Mouse (Mus musculus) stomach, postnatal 0 days (tissue): ENCODE results near the gene Gm10681. TPM values are rescaled to one million over a fixed set of nuclear protein-coding genes. Genes with fewer than 3 reads are reported as not detected.
A peak's percentile ranks its signal among the peaks of the same experiment; 100 is the strongest.
"Not testable (repeated sequence)": the region's sequence is repeated elsewhere in the genome, so short reads cannot be mapped to it uniquely, and the experiment has no call there.

ENCODE experiments used
- ATAC-seq: fragments of 200-750 bp; cut with Nextera tagmentation; 2 replicates; pipeline ENCODE4 v1.8.0; 2017; ENCODE audit not compliant: low FRiP score, low TSS enrichment
- DNase-seq: peaks from one replicate; pipeline ENCODE4 v3.0.0-alpha.2; 2016; ENCODE audit warnings: low spot score
- H3K27ac ChIP-seq: fragments of 300-500 bp; sonication (generic); replicated peaks from 2 replicates; pipeline ENCODE4 v1.5.1; 2014; ENCODE audit warnings: mild to moderate bottlenecking, control low read depth
- H3K27me3 ChIP-seq: fragments of 300-500 bp; sonication (generic); 2 replicates; pipeline ENCODE4 v1.6.1; 2014; ENCODE audit warnings: low read length; ENCODE audit not compliant: control insufficient read depth, insufficient read depth
- H3K36me3 ChIP-seq: fragments of 300-500 bp; sonication (generic); 2 replicates; pipeline ENCODE4 v1.6.1; 2014; ENCODE audit warnings: low read length, mixed read lengths; ENCODE audit not compliant: control insufficient read depth, insufficient read depth
- H3K4me1 ChIP-seq: fragments of 300-500 bp; sonication (generic); replicated peaks from 2 replicates; pipeline ENCODE4 v1.6.1; 2014; ENCODE audit warnings: antibody characterized with exemption; ENCODE audit not compliant: control insufficient read depth, insufficient read depth
- H3K4me2 ChIP-seq: fragments of 300-500 bp; sonication (generic); replicated peaks from 2 replicates; pipeline ENCODE4 v1.6.1; 2014; ENCODE audit warnings: low read depth, mild to moderate bottlenecking, control low read depth, moderate library complexity
- H3K4me3 ChIP-seq: fragments of 300-500 bp; sonication (generic); 2 replicates; pipeline ENCODE4 v1.5.1; 2014; ENCODE audit warnings: low read depth, low read length, control low read depth
- H3K9ac ChIP-seq: fragments of 300-500 bp; sonication (generic); 2 replicates; pipeline ENCODE4 v1.6.1; 2014; ENCODE audit warnings: mild to moderate bottlenecking, low read length, control low read depth, mixed read lengths
- H3K9me3 ChIP-seq: fragments of 300-500 bp; sonication (generic); 2 replicates; pipeline ENCODE4 v1.6.1; 2016; ENCODE audit warnings: low read length; ENCODE audit not compliant: control insufficient read depth
- CTCF ChIP-seq: IDR thresholded peaks from 2 replicates; pipeline ENCODE4 v1.5.1; 2016; ENCODE audit warnings: antibody characterized with exemption, low read depth, mild to moderate bottlenecking, moderate library complexity
- EP300 ChIP-seq: optimal IDR thresholded peaks from 2 replicates; pipeline ENCODE3; 2016; ENCODE audit warnings: antibody characterized with exemption
- WGBS: fragments of 180-500 bp; shearing (Covaris S2); extraction: QIAGEN DNeasy Blood & Tissue Kit; methylation state at CpG from one replicate; pipeline ENCODE4 v1.1.7; 2014; 5-methylcytosine and 5-hydroxymethylcytosine counted together
- polyA plus RNA-seq: library from polyadenylated mRNA; unstranded; fragments of >200 nt; fragmentation: Nextera tagmentation; extraction: Ambion mirVana; gene quantifications from 2 replicates; pipeline ENCODE4 v1.2.1, GENCODE M21; 2015

The Gm10681 gene
- not detected in 2 replicates for polyA plus RNA-seq

GRCm38 (mm10) chr3:98588707-98589106 is at the start of gene Gm10681:
Gene Gm10681, minus strand, starts transcription at chr3:98588807.
- no peak within 1 kb of the TSS for H3K27ac ChIP-seq
- no peak for TF ChIP-seq EP300
- no peak for TF ChIP-seq CTCF
- H3K27me3 ChIP-seq, result no peaks in the 10 kb centered on the region
- H3K4me1 ChIP-seq, result no peaks in the 10 kb centered on the region
- no peak within 1 kb of the TSS for H3K4me2 ChIP-seq
- H3K9ac ChIP-seq, result no peak within 1 kb of the TSS
- ATAC-seq (no peak), DNase-seq (no peak)
- H3K4me3 ChIP-seq, result no peak within 1 kb of the TSS
- no peaks in the 10 kb centered on the region for H3K36me3 ChIP-seq
- no peaks in the 10 kb centered on the region for H3K9me3 ChIP-seq

DNA sequence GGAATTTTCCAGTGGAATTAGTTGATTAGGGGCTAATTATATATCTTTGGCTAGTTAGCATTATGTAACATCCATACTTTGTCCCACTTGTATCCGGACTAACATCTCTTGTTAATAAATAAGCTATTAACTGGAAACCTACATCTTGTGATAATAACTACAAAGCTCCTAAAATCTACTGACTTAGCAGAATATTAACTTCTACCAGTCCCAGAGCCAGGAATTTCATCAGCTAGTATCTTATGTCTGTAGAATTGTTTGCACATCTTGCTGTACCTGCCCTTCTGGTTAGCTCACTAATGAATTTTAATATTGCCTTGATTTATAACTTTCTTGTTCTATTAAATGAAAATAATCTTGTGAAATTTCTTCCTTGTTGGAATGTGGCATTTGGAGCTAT is 46.5 kb upstream of the Gm10681 start:
- Histone ChIP-seq H3K27ac (no peak overlapping the region), H3K4me1 (no peaks in the 10 kb centered on the region), H3K4me2 (no peak overlapping the region), H3K36me3 (no peaks in the 10 kb centered on the region), H3K27me3 (no peaks in the 10 kb centered on the region), H3K9me3 (no peaks in the 10 kb centered on the region), H3K9ac (no peak overlapping the region), H3K4me3 (no peak overlapping the region)
- 60% methylated on average over 1 of the region's 1 CpGs for WGBS
- DNase-seq, result no peak
- TF ChIP-seq CTCF (no peak), EP300 (no peak)
- no peak for ATAC-seq

GRCm38 (mm10) chr3:98630152-98630551 is 41.5 kb upstream of the Gm10681 start, which contains the start of gene Hsd3b5:
Gene Hsd3b5, minus strand, starts transcription at chr3:98630252.
- H3K36me3 ChIP-seq, result no peaks in the 10 kb centered on the region
- DNase-seq, result no peak
- no peaks in the 10 kb centered on the region for H3K4me1 ChIP-seq
- no peak for ATAC-seq
- H3K9ac ChIP-seq, result no peak within 1 kb of the TSS
- no peak within 1 kb of the TSS for H3K4me2 ChIP-seq
- no peaks in the 10 kb centered on the region for H3K27me3 ChIP-seq
- no peak within 1 kb of the TSS for H3K4me3 ChIP-seq
- no peak for TF ChIP-seq CTCF
- no peak for TF ChIP-seq EP300
- no peak within 1 kb of the TSS for H3K27ac ChIP-seq
- no peaks in the 10 kb centered on the region for H3K9me3 ChIP-seq

- ATAC-seq, result no peak
- Histone ChIP-seq H3K4me3 (no peak overlapping the region), H3K4me1 (no peaks in the 10 kb centered on the region), H3K9ac (no peak overlapping the region), H3K27ac (no peak overlapping the region), H3K36me3 (no peaks in the 10 kb centered on the region), H3K9me3 (no peaks in the 10 kb centered on the region), H3K4me2 (no peak overlapping the region), H3K27me3 (no peaks in the 10 kb centered on the region)
- WGBS, result 74% methylated on average over 3 of the region's 3 CpGs
- no peak for DNase-seq
- TF ChIP-seq CTCF, result no peak
- no peak for TF ChIP-seq EP300
Measured at GRCm38 (mm10) chr3:98629633-98630032, 41.0 kb upstream of the Gm10681 start.

GRCm38 (mm10) chr3:98616786-98617185 is 28.2 kb upstream of the Gm10681 start:
- 90% methylated on average over 1 of the region's 1 CpGs for WGBS
- DNase-seq, H3K9ac ChIP-seq, H3K4me2 ChIP-seq, H3K27me3 ChIP-seq, H3K36me3 ChIP-seq, H3K27ac ChIP-seq, H3K4me3 ChIP-seq, ATAC-seq, H3K9me3 ChIP-seq, H3K4me1 ChIP-seq: not testable (repeated sequence)

DNA sequence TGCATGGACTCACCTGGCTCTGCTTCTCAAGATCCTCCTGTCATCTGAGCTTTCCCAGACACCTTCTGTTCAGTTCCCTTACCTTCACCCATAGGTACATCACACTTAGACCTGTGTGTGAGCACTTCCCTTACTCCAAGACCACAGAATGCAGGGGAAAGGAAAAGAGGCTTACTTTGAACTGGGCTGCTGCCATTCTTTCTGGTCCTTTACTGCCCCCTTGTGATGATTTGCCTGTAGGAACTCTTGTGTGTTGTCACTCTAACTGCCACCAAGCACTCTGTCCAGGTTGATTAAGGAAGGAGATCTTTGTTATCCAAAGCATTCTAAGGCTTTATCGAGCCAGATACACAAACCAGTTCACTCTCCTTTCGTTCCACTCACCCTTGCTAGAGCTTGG is 27.6 kb upstream of the Gm10681 start:
- H3K4me3 ChIP-seq, H3K9ac ChIP-seq, DNase-seq, H3K4me1 ChIP-seq, H3K9me3 ChIP-seq, H3K36me3 ChIP-seq, H3K4me2 ChIP-seq, H3K27me3 ChIP-seq, H3K27ac ChIP-seq, ATAC-seq: not testable (repeated sequence)
- 17% methylated on average over 2 of the region's 2 CpGs for WGBS
- peak; percentile 21; the same call in 1 of the 2 replicates for TF ChIP-seq CTCF

DNA sequence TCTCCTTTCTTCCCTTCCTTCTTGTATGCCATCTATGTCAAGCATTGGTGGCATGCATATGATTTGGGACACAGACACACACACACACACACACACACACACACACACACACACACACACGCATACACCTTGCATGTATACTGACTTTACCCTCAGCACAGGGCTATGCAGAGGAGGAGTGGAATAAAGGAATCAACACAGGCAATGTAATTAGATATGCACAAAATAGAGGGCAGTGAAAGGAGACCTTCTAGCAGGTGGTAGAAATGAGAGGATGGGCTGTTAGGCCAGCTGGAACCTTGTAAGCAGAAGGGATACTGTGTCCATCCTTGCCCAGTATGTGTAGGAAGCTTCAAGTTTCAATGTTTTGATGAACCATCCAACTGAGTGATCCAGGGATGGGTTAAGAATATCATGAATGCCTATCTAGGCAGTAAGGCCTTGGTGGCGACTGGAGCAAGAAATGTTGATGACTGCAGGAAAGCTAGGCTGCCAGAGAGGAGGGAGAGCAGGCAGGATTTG is 25.9 kb upstream of the Gm10681 start:
- H3K27ac ChIP-seq, H3K4me3 ChIP-seq, ATAC-seq, H3K36me3 ChIP-seq, H3K9me3 ChIP-seq, H3K27me3 ChIP-seq, DNase-seq, H3K4me2 ChIP-seq, H3K9ac ChIP-seq, H3K4me1 ChIP-seq: not testable (repeated sequence)
- 39% methylated on average over 2 of the region's 2 CpGs for WGBS
